Mouse (Mus musculus): ENCODE measurements around the gene Arrdc5. TPM values are rescaled to one million over a fixed set of nuclear protein-coding genes. Genes with fewer than 3 reads are reported as not detected.

Arrdc5 gene
- polyA plus RNA-seq, 1 experiment: not detected

DNA sequence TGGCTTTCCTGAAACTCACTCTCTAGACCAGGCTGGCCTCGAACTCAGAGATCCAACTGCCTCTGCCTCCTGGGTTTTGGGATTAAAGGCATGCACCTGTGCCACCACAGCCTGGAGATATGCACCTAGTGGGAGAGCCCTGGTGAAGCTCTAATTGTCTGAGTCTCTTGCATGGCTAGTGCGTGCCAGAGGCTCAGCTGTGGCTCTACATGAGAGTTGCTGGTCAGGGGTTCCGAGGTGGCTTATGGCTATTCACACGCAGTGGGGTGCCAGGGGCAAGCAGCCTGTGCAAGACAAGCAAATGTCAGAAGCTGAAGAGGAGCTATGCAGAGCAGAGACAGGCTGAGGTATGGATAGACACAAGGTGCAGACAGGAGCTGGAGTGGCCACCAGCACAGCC, 45.4 kb downstream of the Arrdc5 start:
- no peak for TF ChIP-seq GATA1 (IDR thresholded peaks at IDR 0.05; ENCODE audit: low read length)

DNA sequence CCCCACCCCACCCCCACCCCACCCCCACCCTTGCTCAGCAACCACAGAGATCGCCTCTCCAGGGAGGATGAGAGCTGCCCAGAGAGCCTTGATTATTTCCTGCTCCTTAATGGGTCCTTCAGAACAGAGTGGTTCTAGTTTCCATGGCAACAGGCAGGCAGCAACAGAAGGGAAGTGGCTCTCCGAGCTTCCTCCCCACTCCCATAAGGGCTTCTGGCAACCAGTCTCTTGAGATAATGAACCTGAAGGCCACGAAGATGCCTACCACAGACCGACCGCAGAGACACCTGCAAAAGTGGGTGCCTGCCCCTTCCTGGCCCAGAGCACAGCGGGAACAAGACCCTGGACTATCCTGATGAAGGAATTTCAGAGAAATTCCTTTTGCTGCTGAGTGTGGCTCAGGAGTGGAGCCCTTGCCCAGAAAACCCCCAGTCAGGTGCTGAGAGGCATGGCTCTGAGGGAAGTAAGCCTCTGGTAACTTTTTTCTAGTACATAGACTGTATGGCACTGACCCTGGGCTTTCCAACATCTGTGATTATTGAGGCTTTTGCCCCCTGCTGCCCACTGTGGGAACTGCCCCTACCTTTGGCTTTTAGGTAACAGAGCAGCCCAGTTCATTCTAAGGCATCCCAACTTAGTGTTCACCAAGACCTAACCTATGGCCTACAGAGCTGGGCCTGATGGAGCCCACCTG, 48.8 kb downstream of the Arrdc5 start:
- TF ChIP-seq GATA1 (IDR thresholded peaks at IDR 0.05; ENCODE audit: low read length): no peak

DNA sequence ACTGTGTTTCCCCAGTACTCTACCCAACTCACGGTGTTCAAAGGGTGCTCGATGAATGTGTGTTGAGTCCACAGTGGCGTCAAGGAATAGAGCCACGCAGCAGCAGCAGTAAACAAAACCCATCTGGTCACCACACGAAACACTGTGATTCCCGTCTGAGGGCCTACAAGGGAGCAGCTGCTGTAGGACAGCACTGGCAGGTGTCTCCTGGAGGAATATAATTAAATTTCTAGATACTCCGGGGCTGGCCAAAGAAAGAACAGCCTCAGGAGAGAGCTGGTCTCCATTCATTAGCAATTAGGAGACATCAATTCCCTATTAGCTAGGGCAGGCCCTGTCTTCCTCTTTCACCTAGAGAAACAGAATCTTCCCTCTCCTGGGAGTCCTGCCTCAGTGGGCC, 54.5 kb downstream of the Arrdc5 start:
- no peak for TF ChIP-seq GATA1 (IDR thresholded peaks at IDR 0.05; ENCODE audit: low read length)

Other genes with a start within 250 kb of the Arrdc5 start
- gene Ubxn6, start 225.3 kb downstream of the Arrdc5 start, polyA plus RNA-seq (2012): 34.7 and 37.8 TPM in 2 replicates
- gene Hdgfl2, start 220.7 kb downstream of the Arrdc5 start, polyA plus RNA-seq (2012): 208 and 276 TPM in 2 replicates
- gene Plin4, start 190.5 kb downstream of the Arrdc5 start, polyA plus RNA-seq (2012): not detected in 2 replicates
- not detected in 2 replicates for gene Plin5, start 182.7 kb downstream of the Arrdc5 start, polyA plus RNA-seq (2012)
- gene Lrg1, start 178.3 kb downstream of the Arrdc5 start, polyA plus RNA-seq (2012): not detected in 2 replicates
- gene Sema6b, start 159.9 kb downstream of the Arrdc5 start, polyA plus RNA-seq (2012): 0.70 and 0.81 TPM in 2 replicates
- gene Tnfaip8l1, start 137.8 kb downstream of the Arrdc5 start, polyA plus RNA-seq (2012): 0.81 and 1.2 TPM in 2 replicates
- 36.2 and 42.7 TPM in 2 replicates for gene Mydgf, start 116.4 kb downstream of the Arrdc5 start, polyA plus RNA-seq (2012)
- gene Dpp9, start 81.4 kb downstream of the Arrdc5 start, polyA plus RNA-seq (2012): 54.7 and 60.0 TPM in 2 replicates
- 20.8 and 21.5 TPM in 2 replicates for gene Fem1a, start 43.5 kb downstream of the Arrdc5 start, polyA plus RNA-seq (2012)
- gene Ticam1, start 23.5 kb downstream of the Arrdc5 start, polyA plus RNA-seq (2012): 6.3 and 7.7 TPM in 2 replicates
- 7.3 and 7.9 TPM in 2 replicates for gene Plin3, start 7.4 kb downstream of the Arrdc5 start, polyA plus RNA-seq (2012)
- gene Uhrf1, start 3.0 kb upstream of the Arrdc5 start, polyA plus RNA-seq (2012): 122 and 123 TPM in 2 replicates
- gene Kdm4b, start 25.8 kb upstream of the Arrdc5 start, polyA plus RNA-seq (2012): 33.0 and 37.9 TPM in 2 replicates
- 40.9 and 48.5 TPM in 2 replicates for gene Ptprs, start 176.2 kb upstream of the Arrdc5 start, polyA plus RNA-seq (2012)
- not detected in 2 replicates for gene Znrf4, start 212.1 kb upstream of the Arrdc5 start, polyA plus RNA-seq (2012)

Data from G1E-ER4 (cell line).